Mouse (Mus musculus) cerebellum, adult 8-10 months (tissue): ENCODE data around the gene Gm21721.
"Not testable (repeated sequence)": the region's sequence is repeated elsewhere in the genome, so short reads cannot be mapped to it uniquely, and the experiment has no call there.

Experiments
- DNase-seq: peaks from one replicate; pipeline ENCODE4 v3.0.0; 2022

The Gm21721 gene

GRCm38 (mm10) chrY:9202090-9202489 is at the start of gene Gm21721:
Gene Gm21721 (minus strand): TSS chrY:9202190.
- DNase-seq, result not testable (repeated sequence)
